8 mouse cellular contexts compared by ENCODE assay signal in the genomic region with DNA sequence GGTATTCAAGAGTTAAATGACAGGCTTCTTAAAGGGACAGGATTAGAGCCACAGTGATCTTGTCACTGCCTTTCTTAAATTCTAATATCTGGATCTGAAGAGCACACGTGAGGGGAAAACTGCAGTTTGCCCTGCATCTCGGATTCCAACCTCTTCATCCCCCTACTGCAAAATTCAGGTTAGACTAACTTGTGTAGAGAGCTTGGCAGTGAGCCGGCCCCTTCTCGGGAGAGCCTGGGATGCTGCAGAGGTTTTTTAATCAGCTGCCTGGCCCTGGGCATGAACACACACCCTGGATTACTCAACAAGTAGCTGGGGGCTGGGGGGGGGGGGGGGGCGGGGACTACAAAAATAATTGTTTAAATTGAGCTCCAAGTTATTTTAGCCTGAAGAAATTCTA.
DNase-seq lines count a peak whose midpoint lies in the region; TF ChIP-seq lines count a peak whose summit lies in the region.

No protein-coding gene starts in this region.

- H3K27ac ChIP-seq in gastrocnemius, adult 2 months, result peak overlapping the region; percentile 76
- peak overlapping the region; percentile 93 for H3K27ac ChIP-seq in embryonic facial prominence, embryonic 10.5 days (replicated peaks)

- 37% methylated on average over 5 of the region's 5 CpGs for WGBS in embryonic facial prominence, embryonic 10.5 days

- no peaks in the 10 kb centered on the region for H3K9me3 ChIP-seq in embryonic facial prominence, embryonic 10.5 days

- peak; percentile 40 for DNase-seq in gastrocnemius, adult 2 months
- no peak for DNase-seq in gastrocnemius, postnatal 25 days
- no peak for DNase-seq in embryonic facial prominence, embryonic 10.5 days (ENCODE audit: low spot score)
- DNase-seq in heart, postnatal 4 days, result peak; percentile 45
- DNase-seq in lung, postnatal 4 days, result peak; percentile 30 to 49
- DNase-seq in layer of hippocampus, adult 9-10 months (ENCODE audit: low spot score), result no peak
- no peak for DNase-seq in c-Kit-positive CD71-positive TER-119-positive erythroid progenitor cells, embryonic 14.5 days (ENCODE audit: low spot score)
- DNase-seq in T-cell, adult 2 months (ENCODE audit: low spot score), result no peak

- no peak for TF ChIP-seq CTCF in gastrocnemius, adult 2 months (IDR thresholded peaks at IDR 0.05)

- H3K36me3 ChIP-seq in embryonic facial prominence, embryonic 10.5 days (replicated peaks), result no peaks in the 10 kb centered on the region

- intact Hi-C loops in gastrocnemius, adult 2 months (cut with DNase I), result loop anchor here (5.0 to 10.0 kb wide), 5 partner anchors 220 to 1512 kb away; partner anchors contain the start of genes Magi3, Rsbn1 and Wdr77

- H3K4me1 ChIP-seq in embryonic facial prominence, embryonic 10.5 days, result peaks cover 19% of the 10 kb centered on the region

- no peaks in the 10 kb centered on the region for H3K27me3 ChIP-seq in embryonic facial prominence, embryonic 10.5 days (replicated peaks; ENCODE audit: low read depth, poor library complexity, severe bottlenecking)

- H3K4me3 ChIP-seq in gastrocnemius, adult 2 months, result peak overlapping the region; percentile 73
- H3K4me3 ChIP-seq in embryonic facial prominence, embryonic 10.5 days, result peak overlapping the region; percentile 44

Comparison
In these comparisons a context has a peak if more than half of its experiments do, and no peak if none do; other contexts are left out.
1. DNase-seq: peak in gastrocnemius, adult 2 months (single experiment), heart, postnatal 4 days (single experiment) and lung, postnatal 4 days (2 of 2); none in gastrocnemius, postnatal 25 days (single experiment), embryonic facial prominence, embryonic 10.5 days (single experiment), layer of hippocampus, adult 9-10 months (single experiment), c-Kit-positive CD71-positive TER-119-positive erythroid progenitor cells, embryonic 14.5 days (single experiment) and T-cell, adult 2 months (single experiment).